Comparison of ENCODE assay signal across 19 mouse cellular contexts in the genomic region with DNA sequence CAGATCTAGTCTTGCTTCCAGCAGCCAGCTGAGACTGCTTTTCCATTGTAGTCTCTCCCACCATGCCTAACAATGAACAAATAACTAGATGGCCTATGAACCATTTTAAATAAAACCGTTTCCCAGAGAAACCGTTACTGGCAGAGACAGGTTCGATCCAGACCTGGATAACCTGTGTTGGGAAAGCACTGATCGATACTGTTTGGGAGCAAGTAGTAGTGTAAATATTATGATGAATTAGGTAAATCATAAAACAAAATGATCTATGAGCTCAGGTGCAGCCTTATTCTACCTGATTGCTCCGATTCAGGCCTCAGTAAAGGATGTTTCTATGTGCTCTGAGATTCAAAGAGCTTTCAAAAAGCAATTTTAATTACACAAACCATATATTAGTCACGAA.
"Had no signal": no experiment of that assay in that cellular context is flagged by ENCODE, and none has a peak within 500 bp of the region (broad histone marks: within the 10 kb centered on the region; RNA-seq: fewer than 3 reads in every experiment).

No protein-coding gene starts in this region.

- DNase-seq: lung, adult 18-20 months; lung, embryonic 14.5 days; lung, postnatal 10 days; lung, postnatal 4 days; retina, postnatal 1 day; right cerebral cortex, adult 18-20 months; right cerebral cortex, postnatal 25 days; right cerebral cortex, postnatal 4 days; spleen, adult 18-20 months; thymus, adult 18-20 months; thymus, postnatal 14 days; thymus, postnatal 36 days had no signal

- H3K27me3 ChIP-seq: midbrain, embryonic 13.5 days; neural tube, embryonic 13.5 days; neural tube, embryonic 15.5 days had no signal

- H3K4me3 ChIP-seq: midbrain, embryonic 10.5 days; midbrain, embryonic 13.5 days; myocyte; neural tube, embryonic 13.5 days; neural tube, embryonic 15.5 days had no signal

- H3K9ac ChIP-seq: liver, embryonic 14.5 days; lung, embryonic 14.5 days; midbrain, embryonic 13.5 days; neural tube, embryonic 13.5 days; neural tube, embryonic 15.5 days had no signal

- H3K36me3 ChIP-seq: midbrain, embryonic 10.5 days; midbrain, embryonic 13.5 days; neural tube, embryonic 13.5 days; neural tube, embryonic 15.5 days had no signal

- H3K9me3 ChIP-seq: midbrain, embryonic 10.5 days; midbrain, embryonic 13.5 days; neural tube, embryonic 13.5 days; neural tube, embryonic 15.5 days had no signal

- H3K4me2 ChIP-seq: lung, embryonic 14.5 days; midbrain, embryonic 13.5 days; neural tube, embryonic 13.5 days; neural tube, embryonic 15.5 days had no signal

- H3K27ac ChIP-seq: liver, embryonic 14.5 days; midbrain, embryonic 10.5 days; midbrain, embryonic 13.5 days; neural tube, embryonic 13.5 days; neural tube, embryonic 15.5 days had no signal

- ATAC-seq: midbrain, embryonic 13.5 days; midbrain, embryonic 16.5 days had no signal
